Mouse (Mus musculus): ENCODE measurements at regions not wholly inside any gene's neighbourhood (a gene's known extent, or its start where the extent isn't known, plus 50 kb on each side); places are given as distances from the start of the nearest gene placed in this dataset.

GRCm38 (mm10) chr16:50092780-50093179 is 292.4 kb downstream of the Cd47 start:
- no peak for DNase-seq (ENCODE audit: low spot score in 2 of 2)

DNA sequence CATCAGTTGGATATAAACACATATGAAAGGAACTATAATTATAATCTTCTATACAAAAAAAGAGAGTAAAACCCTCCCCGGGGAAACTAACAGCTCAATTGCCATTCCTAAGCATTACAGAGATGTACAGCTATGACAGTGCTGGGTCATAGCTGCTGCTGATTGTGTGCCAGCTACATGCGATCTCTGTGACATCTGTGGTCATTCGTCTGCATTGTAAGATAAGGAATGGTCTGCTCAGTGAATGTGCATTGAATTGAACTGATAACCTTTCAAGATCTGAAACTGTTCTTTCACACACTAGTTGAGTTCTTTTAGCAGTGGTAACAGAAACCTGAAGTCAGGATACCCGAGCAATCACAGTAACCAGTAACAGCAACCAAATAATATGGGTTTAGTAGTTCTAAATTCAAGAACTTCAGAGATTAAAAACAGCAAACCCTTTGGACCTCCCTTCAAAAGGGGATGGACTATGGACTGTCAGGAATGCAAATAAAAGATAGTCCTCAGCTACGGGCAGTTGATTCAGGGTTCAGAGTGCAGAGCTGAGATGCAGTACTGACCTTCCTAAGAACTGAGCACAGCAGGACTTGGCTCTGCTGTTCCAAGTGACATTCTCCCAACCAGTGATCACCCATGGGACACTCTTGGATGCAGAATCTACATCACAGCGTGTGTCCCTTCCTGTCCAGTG is 295.7 kb downstream of the Cd47 start:
- no peak for DNase-seq (ENCODE audit: low spot score in 2 of 2)

DNA sequence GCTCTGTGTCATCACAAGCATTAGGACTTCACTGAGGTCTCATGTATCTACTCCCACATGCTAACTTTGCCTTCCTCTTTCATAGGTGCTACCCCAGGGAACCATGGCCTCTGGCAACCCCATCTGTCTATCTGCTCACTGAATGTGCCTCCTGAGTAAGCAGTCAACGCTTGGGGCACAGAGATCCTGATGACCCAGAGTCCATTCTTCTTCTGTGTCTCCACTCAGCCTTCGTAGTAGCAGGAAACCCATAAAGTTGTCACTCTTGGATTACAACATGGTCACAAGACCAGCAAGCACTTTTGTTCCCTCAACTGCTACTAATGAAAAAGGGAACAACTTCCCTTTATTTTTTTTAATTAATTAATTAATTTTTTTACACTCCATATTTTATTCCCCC is 296.2 kb downstream of the Cd47 start:
- no peak for DNase-seq (ENCODE audit: low spot score in 2 of 2)

GRCm38 (mm10) chr16:50103340-50103739 is 303.0 kb downstream of the Cd47 start:
- no peak for DNase-seq (ENCODE audit: low spot score in 2 of 2)

DNA sequence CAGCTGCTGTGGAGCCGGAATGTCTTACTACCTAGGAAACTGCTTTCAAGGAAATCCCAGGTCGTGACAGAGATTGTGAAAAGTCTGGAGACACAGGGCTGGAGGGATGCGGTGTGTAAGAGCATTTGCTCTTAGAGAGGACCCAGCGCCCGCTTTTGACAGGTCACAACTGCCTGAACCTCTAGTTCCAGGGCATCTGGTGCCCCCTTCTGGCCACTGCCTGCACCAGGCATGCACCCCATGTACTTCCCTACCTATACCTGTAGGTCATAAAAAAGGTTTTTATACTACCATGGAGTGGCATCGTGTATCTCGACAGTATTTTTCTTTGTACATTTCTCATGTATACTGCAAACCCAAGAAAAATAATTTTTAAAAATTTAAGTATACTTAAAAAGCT is 314.0 kb downstream of the Bbx start:
- DNase-seq (ENCODE audit: low spot score in 2 of 2): no peak

DNA sequence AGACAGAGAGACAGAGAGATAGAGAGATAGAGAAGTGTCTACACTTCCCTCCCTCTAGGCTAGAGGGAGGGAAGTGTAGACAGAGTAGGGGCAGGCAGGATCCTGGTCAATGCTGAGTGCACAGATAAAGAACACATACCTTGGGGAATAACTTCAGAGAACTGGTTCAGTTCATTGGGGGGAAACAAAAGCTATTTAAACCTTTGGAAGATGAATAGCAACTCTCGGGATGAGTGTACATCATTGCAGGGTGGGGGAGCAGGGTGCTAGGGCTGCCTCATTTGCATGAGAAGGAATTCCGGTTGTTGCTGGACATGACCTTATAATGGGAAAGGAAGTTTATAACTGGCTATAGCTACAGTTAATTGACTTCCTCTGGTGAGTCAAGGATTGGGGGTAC is 309.7 kb downstream of the Bbx start:
- no peak for DNase-seq (ENCODE audit: low spot score in 2 of 2)

DNA sequence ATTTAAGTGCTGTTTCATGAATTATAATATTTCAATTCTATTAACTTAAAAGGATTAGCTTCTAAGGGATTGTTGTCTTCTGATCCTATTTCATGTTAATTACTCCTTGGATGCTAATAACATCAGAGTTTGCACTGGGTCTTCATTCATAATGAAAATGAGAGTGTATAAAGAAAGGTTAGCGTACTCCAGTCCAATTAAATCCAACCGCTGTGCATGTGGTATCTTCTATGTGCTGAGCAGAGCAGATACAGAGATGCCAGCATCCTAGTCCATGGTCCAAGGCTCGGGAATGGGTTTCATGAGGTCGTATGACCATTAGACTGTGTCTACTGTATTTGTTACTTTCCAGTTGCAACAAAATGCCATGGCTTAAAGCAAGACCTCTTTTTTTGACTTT is 307.5 kb downstream of the Bbx start:
- DNase-seq (ENCODE audit: low spot score in 2 of 2): no peak

DNA sequence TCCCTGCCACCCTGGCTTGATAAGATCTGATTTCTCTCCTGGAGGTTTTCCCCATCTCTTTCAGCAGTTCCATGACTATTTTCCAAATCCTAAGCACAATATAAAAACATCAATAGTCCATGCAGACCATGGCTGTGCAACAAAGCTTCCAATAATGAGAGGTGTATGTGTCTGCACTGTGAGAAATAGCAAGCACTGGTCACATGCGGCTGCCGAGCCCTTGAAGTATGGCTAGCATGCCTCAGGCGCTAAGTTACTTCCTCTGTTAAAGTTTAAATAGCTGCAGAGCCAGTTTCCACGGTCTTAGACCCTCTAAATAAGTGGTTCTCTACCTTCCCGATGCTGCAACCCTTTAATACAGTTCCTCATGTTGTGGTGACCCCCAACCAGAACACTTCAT is 306.6 kb downstream of the Bbx start:
- DNase-seq (ENCODE audit: low spot score in 2 of 2): no peak

DNA sequence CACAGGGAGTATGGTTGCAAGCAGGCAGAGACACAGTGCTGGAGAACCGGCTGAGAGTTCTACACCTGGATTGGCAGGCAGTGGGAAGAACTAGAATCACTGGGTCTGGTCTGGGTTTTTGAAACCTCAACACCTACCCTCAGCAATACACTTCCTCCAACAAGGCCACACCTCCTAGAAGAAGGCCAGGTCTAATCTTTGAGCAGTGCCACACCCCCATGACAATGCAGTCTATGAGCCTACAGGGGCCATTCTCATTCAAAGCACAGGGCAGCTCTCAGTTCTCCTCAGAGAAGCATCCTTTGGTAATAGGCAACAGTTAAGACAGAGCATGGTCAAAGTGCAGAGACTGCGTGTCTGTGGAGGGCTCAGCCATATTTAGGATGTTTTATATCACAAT is 300.8 kb downstream of the Bbx start:
- no peak for DNase-seq (ENCODE audit: low spot score in 2 of 2)
